Mouse (Mus musculus) retina, embryonic 14.5 days (tissue): Measurements from ENCODE around the gene Hnrnpa1.
A peak's percentile ranks its signal among the peaks of the same experiment; 100 is the strongest.

Experiments
- DNase-seq: peaks from one replicate; pipeline ENCODE4 v3.0.0-alpha.2; 2015; ENCODE audit warnings: low spot score

Gene Hnrnpa1

GRCm38 (mm10) chr15:103240160-103241028, at the start of gene Hnrnpa1:
TSS of gene Hnrnpa1 (plus strand) at chr15:103240432.
- DNase-seq: peak; percentile 98

DNA sequence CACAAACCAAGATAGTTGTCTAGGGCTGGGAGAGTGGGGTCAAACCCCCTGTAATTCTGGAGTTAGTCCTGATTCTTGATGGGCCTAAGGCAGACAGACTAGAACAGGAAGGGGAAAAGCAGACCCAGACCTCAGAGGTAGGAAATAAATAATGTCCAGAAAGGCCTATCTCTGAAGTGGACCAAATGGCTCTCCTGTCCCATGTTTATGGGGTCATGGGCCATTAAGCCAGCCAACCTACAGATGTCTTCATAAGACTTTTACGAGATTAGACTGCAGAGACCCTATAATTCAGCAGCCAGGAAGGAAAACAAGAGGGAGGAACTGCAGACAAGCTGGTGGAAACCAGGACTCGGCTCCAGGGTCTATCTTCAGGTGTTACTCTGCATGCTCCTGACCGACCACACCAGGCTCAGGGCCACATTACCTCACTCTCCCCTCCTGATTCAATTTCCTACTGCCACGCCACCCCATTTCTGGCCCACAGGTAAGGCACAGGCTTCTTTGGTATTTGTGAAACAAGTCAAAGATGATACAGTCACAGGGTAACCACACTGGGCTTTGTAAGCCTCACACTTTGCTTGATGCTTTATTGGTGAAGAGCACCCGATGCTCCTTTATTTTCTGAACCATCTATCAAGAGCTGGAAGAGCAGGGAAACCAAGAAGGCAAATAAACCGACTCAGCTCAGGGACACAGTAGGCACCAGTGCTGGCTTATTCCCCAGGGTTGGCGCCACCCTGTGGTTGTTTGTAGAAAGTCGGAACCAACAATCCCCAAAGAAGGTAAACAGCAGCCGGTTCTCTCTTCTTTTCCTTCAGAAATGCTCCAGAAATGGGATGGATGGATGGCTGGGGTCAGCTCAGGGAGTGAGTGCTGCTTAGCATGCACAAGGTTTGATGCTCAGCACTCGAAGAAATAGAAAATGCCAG, 49.4 kb upstream of the Hnrnpa1 start:
- peak; percentile 69 for DNase-seq

GRCm38 (mm10) chr15:103193606-103194005, 46.6 kb upstream of the Hnrnpa1 start:
- no peak for DNase-seq

DNA sequence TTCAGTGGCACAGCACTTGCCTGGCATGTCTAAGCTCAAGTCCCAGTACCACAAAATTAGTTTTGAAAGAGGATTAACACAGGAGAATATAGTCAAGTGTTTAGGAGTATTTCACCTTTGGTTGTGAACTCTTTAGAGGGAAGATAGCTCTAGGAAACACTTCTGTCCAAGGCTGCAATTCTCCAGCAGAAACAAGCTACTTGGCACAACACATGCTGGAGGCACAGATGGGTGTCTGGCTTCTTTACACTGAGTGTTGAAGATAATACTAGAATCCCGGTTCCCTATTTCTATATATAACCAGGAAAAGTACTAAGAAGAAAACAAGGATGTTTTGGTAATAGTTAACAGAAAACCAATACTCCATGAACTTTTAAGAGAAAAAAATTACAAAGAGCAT, 43.4 kb upstream of the Hnrnpa1 start:
- DNase-seq: no peak

GRCm38 (mm10) chr15:103197785-103198184, 42.4 kb upstream of the Hnrnpa1 start:
- no peak for DNase-seq

DNA sequence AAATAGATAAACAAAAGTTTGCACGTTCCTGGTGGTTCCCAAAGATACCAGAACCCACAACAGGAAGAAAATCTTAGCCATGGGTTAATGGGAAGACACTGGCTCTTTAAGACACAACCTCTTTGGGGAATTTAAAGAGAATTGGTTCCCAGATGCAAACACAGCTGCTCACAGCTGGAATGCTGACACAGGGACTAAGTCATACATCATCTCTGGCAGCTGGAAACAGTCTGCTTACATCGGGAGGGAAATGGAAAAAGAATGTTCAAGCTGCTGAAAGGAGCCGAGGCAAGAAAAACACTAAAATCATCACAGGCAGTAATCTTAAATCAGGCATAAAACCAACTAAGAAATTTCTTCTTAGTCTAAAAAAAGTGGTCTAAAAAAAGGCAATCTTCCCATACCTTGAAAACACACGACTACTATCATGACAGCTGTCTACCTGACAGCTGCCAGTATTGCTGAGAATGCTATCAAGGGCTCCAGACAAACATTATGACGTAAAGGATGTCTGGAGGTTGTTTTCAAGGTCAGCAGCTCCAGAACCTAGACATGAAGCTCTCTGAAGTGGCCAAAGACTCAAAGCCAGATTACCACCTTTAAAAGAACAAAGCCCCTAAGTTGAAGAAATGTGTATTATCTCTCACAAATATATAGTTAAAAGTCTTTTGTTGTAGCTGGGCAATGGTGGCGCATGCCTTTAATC, 38.0 kb upstream of the Hnrnpa1 start:
- no peak for DNase-seq

GRCm38 (mm10) chr15:103205156-103205555, 35.1 kb upstream of the Hnrnpa1 start:
- DNase-seq: peak; percentile 29

DNA sequence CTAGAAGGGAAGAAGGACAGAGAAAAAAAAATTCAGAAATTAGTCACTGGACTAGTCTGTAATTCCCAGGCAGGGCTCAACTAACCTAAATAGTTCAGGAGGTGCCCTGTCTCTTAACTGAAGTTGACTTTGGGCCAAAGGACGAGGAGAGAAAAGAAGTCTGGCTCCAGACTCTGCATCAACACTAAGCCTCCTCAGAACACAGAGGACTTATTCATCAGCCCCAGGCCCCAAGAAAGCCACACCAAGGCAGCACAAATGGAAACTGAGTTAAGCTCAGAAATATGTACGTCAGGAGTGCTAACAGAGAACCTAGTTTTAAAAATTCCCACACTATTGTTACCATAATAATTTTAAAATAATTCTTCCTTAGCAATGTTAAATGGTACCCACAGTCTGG, 26.1 kb upstream of the Hnrnpa1 start:
- DNase-seq: no peak

DNA sequence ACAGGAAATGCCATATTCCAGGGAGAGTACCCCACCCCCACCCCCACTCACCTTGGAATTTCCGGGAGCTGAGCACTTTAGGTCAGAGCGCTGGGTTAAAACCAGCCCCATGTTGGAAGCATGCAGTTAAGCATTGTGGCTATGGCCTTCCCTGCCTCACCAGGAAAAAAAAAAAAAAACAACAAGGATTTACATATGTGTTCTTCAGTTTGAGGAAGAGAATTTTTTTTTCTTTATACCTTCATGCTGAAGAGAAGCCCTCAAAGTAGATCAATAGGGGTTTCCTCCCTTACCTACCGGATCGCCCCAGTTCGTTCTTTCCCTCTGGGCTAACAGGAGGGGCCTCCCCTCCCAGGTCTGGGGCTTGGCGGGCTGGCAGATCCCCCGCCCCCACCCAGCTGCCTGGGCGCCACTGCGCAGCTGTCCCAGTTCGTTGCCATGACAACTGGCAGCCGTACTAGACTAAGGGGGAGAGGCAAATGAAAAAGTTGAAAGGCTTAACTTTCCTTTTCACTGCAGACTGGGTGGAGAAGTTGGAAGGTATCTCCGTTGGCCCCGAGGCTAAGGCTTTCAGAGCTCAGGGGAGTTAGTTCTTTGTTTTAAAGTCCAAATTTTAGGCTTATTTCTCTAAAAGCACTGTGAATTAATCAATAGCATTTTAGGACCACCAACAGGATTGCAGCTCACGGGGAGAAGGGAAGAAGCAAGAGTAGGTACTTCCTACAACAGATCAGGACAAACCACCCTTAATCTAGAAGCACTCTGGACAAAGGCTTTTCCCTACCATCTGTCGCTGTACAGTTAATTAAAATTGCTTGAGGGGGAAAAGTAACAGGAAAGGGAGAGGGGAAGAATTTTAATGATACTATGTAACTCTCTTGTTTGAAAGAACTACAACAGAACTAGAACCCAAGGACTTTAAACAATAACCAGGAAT, 25.0 kb upstream of the Hnrnpa1 start:
- DNase-seq: peak; percentile 94

GRCm38 (mm10) chr15:103216052-103216451, 24.2 kb upstream of the Hnrnpa1 start:
- peak; percentile 10 for DNase-seq

GRCm38 (mm10) chr15:103220785-103221184, 19.4 kb upstream of the Hnrnpa1 start:
- no peak for DNase-seq

GRCm38 (mm10) chr15:103221386-103221785, 18.8 kb upstream of the Hnrnpa1 start:
- DNase-seq: no peak

GRCm38 (mm10) chr15:103224161-103224560, 16.1 kb upstream of the Hnrnpa1 start:
- no peak for DNase-seq

- DNase-seq: no peak
Observed at GRCm38 (mm10) chr15:103227022-103227421, 13.2 kb upstream of the Hnrnpa1 start.

DNA sequence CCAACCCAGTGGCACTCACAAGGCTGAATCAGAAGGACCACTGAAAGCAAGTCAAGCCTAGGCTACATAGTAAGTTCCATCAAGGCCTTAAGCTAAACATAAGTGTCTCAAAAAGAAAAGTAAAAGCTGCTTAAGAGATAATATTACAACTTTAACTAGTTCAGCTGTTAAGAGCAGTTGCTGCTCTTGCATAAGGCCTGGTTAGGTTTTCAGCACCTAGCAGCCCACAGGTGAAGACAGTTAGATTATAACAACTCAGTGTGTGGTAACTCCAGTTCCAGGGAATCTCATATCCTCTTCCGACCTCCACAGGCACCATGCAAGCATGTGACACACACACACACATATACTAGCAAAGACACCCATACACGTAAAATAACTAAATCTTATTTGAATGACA, 12.7 kb upstream of the Hnrnpa1 start:
- DNase-seq: no peak

DNA sequence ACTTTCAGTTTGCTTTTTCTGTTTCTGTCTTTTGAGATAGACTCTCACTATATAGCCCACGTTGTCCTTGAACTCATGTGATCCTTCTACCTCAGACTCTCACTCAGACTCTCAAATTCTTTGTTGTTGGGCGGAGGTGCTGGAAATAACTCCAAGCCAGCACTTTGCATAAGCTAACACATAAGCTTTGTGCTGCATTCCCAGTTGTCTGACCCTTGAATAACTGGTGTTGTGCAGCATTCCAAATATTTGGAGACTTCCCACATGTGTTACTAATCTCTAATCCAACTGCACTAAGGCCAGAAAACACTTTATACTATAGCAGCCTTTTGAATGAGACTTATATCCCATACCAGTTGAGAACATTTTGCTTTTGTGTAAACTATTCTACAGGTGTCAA, 11.3 kb upstream of the Hnrnpa1 start:
- DNase-seq: no peak

DNA sequence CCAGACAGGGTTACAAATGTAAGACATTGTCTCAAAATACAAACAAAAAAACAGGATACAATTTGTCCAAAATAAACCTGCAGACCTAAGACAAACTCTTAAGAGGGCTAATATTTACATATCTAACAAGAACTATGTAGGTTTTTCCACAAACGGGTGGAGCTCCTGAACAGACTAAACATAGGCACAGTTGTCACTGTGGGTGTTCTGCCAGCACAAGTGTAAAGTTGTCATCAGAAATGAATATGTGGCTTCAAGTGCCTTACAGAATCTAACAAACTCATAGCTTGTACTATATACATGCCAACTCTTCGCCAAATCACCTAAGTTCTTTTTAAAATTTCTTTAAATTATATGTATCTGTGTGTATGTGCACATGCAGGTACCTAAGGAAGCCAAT, 7.1 kb upstream of the Hnrnpa1 start:
- DNase-seq: no peak

GRCm38 (mm10) chr15:103237295-103237694, 2.9 kb upstream of the Hnrnpa1 start:
- no peak for DNase-seq

DNA sequence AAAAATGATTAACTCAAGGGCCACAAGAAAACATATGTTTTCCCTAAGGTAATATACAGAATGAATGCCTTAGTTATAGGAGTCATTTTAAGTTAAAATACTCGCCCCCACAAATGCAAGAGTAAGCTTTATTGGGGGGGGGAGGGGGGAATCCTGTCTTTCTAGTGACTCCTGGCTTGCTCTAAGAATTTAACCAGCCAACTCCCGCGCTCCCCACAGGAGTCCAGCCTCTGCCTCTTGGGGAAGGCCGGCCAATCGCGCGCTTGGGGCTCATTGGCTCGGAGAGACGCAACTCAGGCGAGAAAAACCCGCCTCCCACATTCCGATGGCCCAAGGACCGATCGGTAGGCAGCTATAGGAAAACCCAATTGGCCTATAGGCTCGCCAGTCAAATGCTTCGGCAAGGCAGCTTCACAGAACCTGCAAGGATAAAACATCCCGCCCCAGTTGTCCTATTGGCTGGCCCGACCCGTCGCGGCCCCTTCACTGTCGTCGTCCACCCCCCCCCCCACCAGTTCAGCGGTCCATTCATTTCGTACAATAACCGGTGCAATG, 1.0 kb upstream of the Hnrnpa1 start:
- peak; percentile 99 for DNase-seq

GRCm38 (mm10) chr15:103239685-103240159, 510 bp upstream of the Hnrnpa1 start, which contains the start of gene Cbx5:
TSS of gene Cbx5 (minus strand) at chr15:103239816.
- DNase-seq: peak; percentile 98
